Mouse (Mus musculus): ENCODE measurements around the gene Ivd.
A peak's percentile ranks its signal among the peaks of the same experiment; 100 is the strongest.

GRCm38 (mm10) chr2:118887845-118888548 lies 26.2 kb downstream of the Ivd start:
- TF ChIP-seq MAX (IDR thresholded peaks at IDR 0.05; ENCODE audit: low read length) (0 out of 2 replicates have a peak, but pooled peaks have one; percentile 18), CHD2 (IDR thresholded peaks at IDR 0.05; ENCODE audit: low read length) (no peak), EP300 (IDR thresholded peaks at IDR 0.05; ENCODE audit: low read length) (no peak), ZNF384 (IDR thresholded peaks at IDR 0.05; ENCODE audit: low read depth, low read length) (no peak), CTCF (conservative IDR thresholded peaks at IDR 0.05 in 1 of 2, IDR thresholded peaks at IDR 0.05 in 1 of 2; ENCODE audit: low read depth in 2 of 2, low read length in 2 of 2) (no peak), RCOR1 (conservative IDR thresholded peaks at IDR 0.05; ENCODE audit: low read depth, low read length) (no peak), SMC3 (IDR thresholded peaks at IDR 0.05; ENCODE audit: low read depth, low read length) (no peak)
